Mouse (Mus musculus) layer of hippocampus, adult 2 months (tissue): ENCODE data around the gene Chrna1. TPM values are rescaled to one million over a fixed set of nuclear protein-coding genes. Genes with fewer than 3 reads are reported as not detected.

Experiments
- DNase-seq, 2 experiments: peaks; one replicate each; pipeline ENCODE4 v3.0.0; 2022; ENCODE audit warnings: low spot score in 2 of 2
- H3K27ac ChIP-seq: fragments of 200-600 bp; 2 replicates; pipeline ENCODE4 v1.8.1; 2022
- H3K4me3 ChIP-seq: fragments of 200-600 bp; 2 replicates; pipeline ENCODE4 v1.8.1; 2022; ENCODE audit warnings: mild to moderate bottlenecking
- CTCF ChIP-seq: fragments of 200-600 bp; conservative IDR thresholded peaks from 2 replicates; pipeline ENCODE4 v1.8.1; 2022; ENCODE audit warnings: antibody characterized with exemption, mild to moderate bottlenecking, moderate library complexity
- total RNA-seq, 2 experiments: library from RNA; stranded (reverse); gene quantifications; 2 replicates each; pipeline ENCODE4 v1.2.3; 2021

Gene Chrna1
- total RNA-seq, 2 experiments from 2014 or later = 0.42 to 0.54 TPM

GRCm38 (mm10) chr2:73605077-73605476, 24.9 kb upstream of the Chrna1 start:
- peak; percentile 88 to 95 for DNase-seq
- TF ChIP-seq CTCF = no peak
- H3K4me3 ChIP-seq = no peak overlapping the region
- peak overlapping the region; percentile 96 for H3K27ac ChIP-seq

GRCm38 (mm10) chr2:73604579-73604978, 24.4 kb upstream of the Chrna1 start:
- DNase-seq = no peak
- no peak for TF ChIP-seq CTCF
- peak overlapping the region; percentile 96 for H3K27ac ChIP-seq
- no peak overlapping the region for H3K4me3 ChIP-seq

GRCm38 (mm10) chr2:73600650-73601049, 20.5 kb upstream of the Chrna1 start:
- no peak overlapping the region for H3K4me3 ChIP-seq
- peak overlapping the region; percentile 29; the same call in 1 of the 2 replicates for H3K27ac ChIP-seq
- TF ChIP-seq CTCF = no peak
- no peak for DNase-seq

- no peak for DNase-seq
- H3K4me3 ChIP-seq = no peak overlapping the region
- H3K27ac ChIP-seq = peak overlapping the region; percentile 97
- TF ChIP-seq CTCF = no peak
These were observed 17.6 kb upstream of the Chrna1 start for GRCm38 (mm10) chr2:73597772-73598171.

DNA sequence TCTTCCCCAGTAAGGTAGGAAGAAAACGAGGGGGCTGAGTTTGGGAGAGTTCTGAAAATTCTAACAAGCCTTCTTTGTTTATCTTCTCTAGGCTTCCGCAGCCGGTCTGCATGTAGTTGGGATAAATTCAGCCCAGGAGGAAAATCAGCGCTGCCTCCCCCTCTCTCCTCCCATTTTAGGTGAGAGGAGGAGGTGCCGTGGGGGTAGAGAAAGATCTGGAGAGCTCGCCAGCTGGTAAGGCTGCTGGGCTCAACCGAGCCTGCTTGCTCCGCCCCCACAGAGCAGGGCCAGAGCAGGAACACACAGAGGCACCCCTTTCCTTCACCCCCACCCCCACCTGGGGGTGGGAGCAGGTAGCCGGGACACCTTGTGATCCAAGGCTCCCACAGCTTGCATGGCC, 16.6 kb upstream of the Chrna1 start:
- TF ChIP-seq CTCF = no peak
- H3K4me3 ChIP-seq = peak overlapping the region; percentile 18; the same call in 1 of the 2 replicates
- DNase-seq = peak; percentile 77 to 93
- peak overlapping the region; percentile 97 for H3K27ac ChIP-seq

- Histone ChIP-seq H3K4me3 (peak overlapping the region; percentile 18; the same call in 1 of the 2 replicates), H3K27ac (peak overlapping the region; percentile 97)
- TF ChIP-seq CTCF = no peak
- DNase-seq = no peak
These were observed 16.2 kb upstream of the Chrna1 start for GRCm38 (mm10) chr2:73596326-73596725.

- no peak for DNase-seq
- H3K4me3 ChIP-seq = no peak overlapping the region
- H3K27ac ChIP-seq = peak overlapping the region; percentile 93
- no peak for TF ChIP-seq CTCF
These were observed 12.9 kb upstream of the Chrna1 start for GRCm38 (mm10) chr2:73593101-73593439.

- H3K4me3 ChIP-seq = no peak overlapping the region
- TF ChIP-seq CTCF = no peak
- peak; percentile 63 to 85 for DNase-seq
- peak overlapping the region; percentile 93 for H3K27ac ChIP-seq
These were observed 12.3 kb upstream of the Chrna1 start for GRCm38 (mm10) chr2:73592231-73593100.

- DNase-seq = no peak
- no peak for TF ChIP-seq CTCF
- no peak overlapping the region for H3K4me3 ChIP-seq
- peak overlapping the region; percentile 93 for H3K27ac ChIP-seq
These were observed 11.1 kb upstream of the Chrna1 start for GRCm38 (mm10) chr2:73591246-73591645.

DNA sequence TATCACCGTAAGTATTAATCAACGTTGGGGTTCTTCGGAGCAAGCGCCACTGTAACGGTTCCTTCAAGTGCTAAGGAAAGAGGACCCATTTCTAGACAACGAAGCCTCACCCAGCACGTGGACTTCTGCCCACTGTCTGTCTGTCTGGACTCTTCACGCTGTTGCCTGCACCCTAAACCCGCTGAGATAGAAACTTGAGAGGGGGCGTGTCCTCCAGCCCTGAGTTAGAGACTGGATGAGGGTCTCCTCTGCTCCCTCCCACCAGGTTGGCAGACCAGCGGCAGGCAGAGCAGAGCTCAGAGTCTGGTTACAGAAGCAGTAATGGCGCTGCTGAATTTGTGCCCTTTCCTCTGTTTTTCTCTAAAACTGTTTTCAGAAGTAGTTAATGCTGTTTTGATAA, 10.0 kb upstream of the Chrna1 start:
- Histone ChIP-seq H3K27ac (peak overlapping the region; percentile 93), H3K4me3 (no peak overlapping the region)

DNA sequence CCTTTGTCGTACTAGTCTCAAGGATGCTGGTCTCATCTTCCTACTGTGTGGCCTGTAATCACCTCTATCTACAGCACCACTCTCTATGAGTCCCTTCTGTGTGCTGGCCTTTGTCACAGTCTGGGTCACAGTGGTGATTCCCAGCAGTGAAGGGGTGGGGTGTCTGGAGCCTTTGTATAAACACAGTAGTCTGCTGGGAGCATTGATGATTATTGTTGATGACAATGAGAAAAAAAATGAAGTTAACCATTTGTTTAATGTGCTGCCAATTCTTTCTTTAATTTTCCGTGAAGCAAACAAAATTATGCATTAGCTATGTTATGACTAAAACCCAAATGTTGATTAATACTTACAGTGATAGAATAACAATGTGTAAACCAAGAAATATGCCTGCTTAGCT, 8.8 kb upstream of the Chrna1 start:
- Histone ChIP-seq H3K27ac (peak overlapping the region; percentile 93), H3K4me3 (no peak overlapping the region)
- DNase-seq = no peak
- no peak for TF ChIP-seq CTCF

More for the DNA sequence above, 10.0 kb upstream of the Chrna1 start:
- TF ChIP-seq CTCF = no peak
- no peak for DNase-seq

DNA sequence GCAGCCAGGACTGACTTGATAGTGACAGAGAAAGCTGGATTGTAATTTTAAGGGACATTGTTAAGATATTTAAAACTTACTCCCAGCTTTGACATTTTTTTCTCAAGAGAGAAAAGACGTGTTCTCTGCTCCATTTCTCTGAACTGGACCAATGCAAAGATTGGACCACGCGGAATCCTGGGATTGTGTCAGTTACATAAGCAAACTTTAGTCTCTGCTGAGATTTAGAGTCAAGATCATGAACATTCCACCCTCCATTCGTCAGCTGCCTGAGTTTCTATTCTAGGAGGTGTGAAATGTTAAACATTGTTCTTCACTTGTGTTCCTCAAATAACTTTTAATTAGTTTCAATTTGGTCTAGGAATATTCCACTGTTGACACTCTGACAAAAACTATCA, 7.0 kb upstream of the Chrna1 start:
- H3K27ac ChIP-seq = peak overlapping the region; percentile 92
- TF ChIP-seq CTCF = no peak
- no peak overlapping the region for H3K4me3 ChIP-seq
- DNase-seq = no peak

DNA sequence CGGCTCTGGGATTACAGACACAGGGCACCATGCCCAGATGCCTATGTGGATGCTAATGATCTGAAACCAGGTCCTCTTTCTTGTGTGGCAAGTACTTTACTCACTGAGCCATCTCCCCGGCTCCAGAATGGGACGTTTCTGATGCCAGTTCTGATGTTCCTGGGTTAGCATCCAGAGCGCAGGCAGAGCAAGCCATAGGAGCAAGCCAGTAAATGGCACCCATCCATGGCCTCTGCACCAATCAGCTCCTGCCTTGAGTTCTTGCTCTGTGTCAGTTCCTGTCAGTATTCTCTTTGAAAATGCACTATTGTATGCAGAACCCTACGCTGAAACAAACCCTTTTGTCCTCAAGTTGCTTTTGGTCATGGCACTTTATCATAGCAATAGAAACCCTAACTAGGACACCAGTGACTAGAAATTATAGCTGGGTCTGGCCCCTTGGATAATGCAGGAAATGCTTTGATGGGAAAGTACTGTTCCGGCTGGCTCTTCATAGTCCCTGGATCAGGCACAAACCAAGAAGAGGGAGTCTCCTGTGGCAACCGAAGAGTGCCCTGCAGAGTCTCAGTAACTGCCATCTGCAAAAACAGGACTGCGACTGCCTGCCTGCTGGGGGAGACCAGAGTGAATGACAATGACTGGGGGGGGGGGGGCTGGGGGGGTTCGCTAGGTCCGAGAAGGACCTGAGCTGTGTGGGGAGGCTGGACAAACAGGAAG, 6.4 kb upstream of the Chrna1 start:
- no peak for TF ChIP-seq CTCF
- H3K4me3 ChIP-seq = peak overlapping the region; percentile 22; the same call in 1 of the 2 replicates
- no peak for DNase-seq
- H3K27ac ChIP-seq = peak overlapping the region; percentile 92
